Mouse (Mus musculus) heart, postnatal 0 days (tissue): ENCODE measurements around the gene Ctso. TPM values are rescaled to one million over a fixed set of nuclear protein-coding genes. Genes with fewer than 3 reads are reported as not detected.

Experiments
- ATAC-seq: fragments of 200-750 bp; cut with Nextera tagmentation; 2 replicates; pipeline ENCODE4 v1.8.0; 2017; ENCODE audit warnings: low read depth, moderate number of reproducible peaks, moderate library complexity; ENCODE audit not compliant: insufficient read depth
- DNase-seq: peaks from one replicate; pipeline ENCODE4 v3.0.0-alpha.2; 2016; ENCODE audit warnings: low spot score
- H3K27ac ChIP-seq: fragments of 300-500 bp; sonication (generic); 2 replicates; pipeline ENCODE4 v1.5.1; 2014; ENCODE audit warnings: low read depth, mild to moderate bottlenecking
- H3K27me3 ChIP-seq: fragments of 300-500 bp; sonication (generic); 2 replicates; pipeline ENCODE4 v1.6.1; 2014; ENCODE audit warnings: low read length, mixed read lengths; ENCODE audit not compliant: control insufficient read depth, insufficient read depth
- H3K36me3 ChIP-seq: fragments of 300-500 bp; sonication (generic); replicated peaks from 2 replicates; pipeline ENCODE4 v1.6.1; 2014; ENCODE audit warnings: low read length, mixed read lengths; ENCODE audit not compliant: control insufficient read depth, insufficient read depth
- H3K4me1 ChIP-seq: fragments of 300-500 bp; sonication (generic); 2 replicates; pipeline ENCODE4 v1.6.1; 2014; ENCODE audit warnings: antibody characterized with exemption; ENCODE audit not compliant: control insufficient read depth, insufficient read depth
- H3K4me2 ChIP-seq: fragments of 300-500 bp; sonication (generic); 2 replicates; pipeline ENCODE4 v1.6.1; 2014; ENCODE audit warnings: low read depth, mild to moderate bottlenecking, low read length, moderate library complexity
- H3K4me3 ChIP-seq: fragments of 300-500 bp; sonication (generic); 2 replicates; pipeline ENCODE4 v1.5.1; 2014; ENCODE audit warnings: low read depth, low read length
- H3K9ac ChIP-seq: fragments of 300-500 bp; sonication (generic); replicated peaks from 2 replicates; pipeline ENCODE4 v1.6.1; 2014; ENCODE audit warnings: low read depth, low read length, mixed read lengths
- H3K9me3 ChIP-seq: fragments of 300-500 bp; sonication (generic); replicated peaks from 2 replicates; pipeline ENCODE4 v1.6.1; 2016; ENCODE audit warnings: low read length; ENCODE audit not compliant: control insufficient read depth
- CTCF ChIP-seq: IDR thresholded peaks from 2 replicates; pipeline ENCODE4 v1.5.1; 2016; ENCODE audit warnings: antibody characterized with exemption, control low read depth, low read depth
- EP300 ChIP-seq: IDR thresholded peaks from 2 replicates; pipeline ENCODE4 v1.6.1; 2016; ENCODE audit warnings: antibody characterized with exemption, low read depth
- WGBS: fragments of 180-500 bp; shearing (Covaris S2); extraction: QIAGEN DNeasy Blood & Tissue Kit; methylation state at CpG from one replicate; pipeline ENCODE4 v1.1.7; 2014; 5-methylcytosine and 5-hydroxymethylcytosine counted together
- polyA plus RNA-seq: library from polyadenylated mRNA; unstranded; fragments of >200 nt; fragmentation: Nextera tagmentation; extraction: Ambion mirVana; gene quantifications from 2 replicates; pipeline ENCODE4 v1.2.1, GENCODE M21; 2015
- total RNA-seq: library from RNA; depleted of rRNA; stranded (reverse); fragments of >200 nt; gene quantifications from 2 replicates; pipeline ENCODE4 v1.2.3, GENCODE M21; 2014; ENCODE audit warnings: low replicate concordance

Ctso gene
- total and polyA plus RNA-seq, 2 experiments from 2014 or later, result 9.6 to 19.5 TPM

- WGBS, result 88% methylated on average over 3 of the region's 3 CpGs
- H3K4me1 ChIP-seq, result peaks cover 4% of the 10 kb centered on the region; the same call in 1 of the 2 replicates
- H3K4me2 ChIP-seq, result no peak overlapping the region
- no peak overlapping the region for H3K9ac ChIP-seq
- H3K27ac ChIP-seq, result no peak overlapping the region
- no peaks in the 10 kb centered on the region for H3K9me3 ChIP-seq
- peaks cover 4% of the 10 kb centered on the region; the same call in 1 of the 2 replicates for H3K36me3 ChIP-seq
- H3K27me3 ChIP-seq, result no peaks in the 10 kb centered on the region
- ATAC-seq (no peak), DNase-seq (no peak)
- H3K4me3 ChIP-seq, result no peak overlapping the region
- TF ChIP-seq CTCF (no peak), EP300 (no peak)
These were observed 9.9 kb downstream of the Ctso start for GRCm38 (mm10) chr3:81942341-81942740.

- DNase-seq (no peak), ATAC-seq (no peak)
- H3K27ac ChIP-seq, result no peak overlapping the region
- no peaks in the 10 kb centered on the region for H3K9me3 ChIP-seq
- no peak overlapping the region for H3K4me3 ChIP-seq
- 90% methylated on average over 3 of the region's 3 CpGs for WGBS
- no peak overlapping the region for H3K9ac ChIP-seq
- H3K4me1 ChIP-seq, result peaks cover 4% of the 10 kb centered on the region; the same call in 1 of the 2 replicates
- H3K4me2 ChIP-seq, result no peak overlapping the region
- no peaks in the 10 kb centered on the region for H3K27me3 ChIP-seq
- peaks cover 4% of the 10 kb centered on the region; the same call in 1 of the 2 replicates for H3K36me3 ChIP-seq
- TF ChIP-seq CTCF, result no peak
- no peak for TF ChIP-seq EP300
These were observed 10.7 kb downstream of the Ctso start for GRCm38 (mm10) chr3:81943097-81943496.

- DNase-seq, result no peak
- H3K27me3 ChIP-seq, result no peaks in the 10 kb centered on the region
These were observed 12.5 kb downstream of the Ctso start for GRCm38 (mm10) chr3:81944851-81945393.

GRCm38 (mm10) chr3:81949048-81949447, 16.6 kb downstream of the Ctso start:
- no peak for ATAC-seq

More at GRCm38 (mm10) chr3:81944851-81945393, 12.5 kb downstream of the Ctso start:
- Histone ChIP-seq H3K9me3 (no peaks in the 10 kb centered on the region), H3K27ac (no peak overlapping the region), H3K4me2 (no peak overlapping the region), H3K9ac (no peak overlapping the region), H3K4me1 (no peaks in the 10 kb centered on the region), H3K4me3 (no peak overlapping the region), H3K36me3 (peaks cover 4% of the 10 kb centered on the region; the same call in 1 of the 2 replicates)
- no peak for TF ChIP-seq CTCF
- no peak for TF ChIP-seq EP300
- no peak for ATAC-seq
- WGBS, result 88% methylated on average over 7 of the region's 7 CpGs

GRCm38 (mm10) chr3:81951785-81952184, 19.4 kb downstream of the Ctso start:
- 71% methylated on average over 2 of the region's 2 CpGs for WGBS
- DNase-seq, result no peak
- H3K4me1 ChIP-seq, result no peaks in the 10 kb centered on the region
- no peak overlapping the region for H3K4me3 ChIP-seq
- TF ChIP-seq CTCF (no peak), EP300 (no peak)
- H3K27ac ChIP-seq, result no peak overlapping the region
- H3K27me3 ChIP-seq, result no peaks in the 10 kb centered on the region
- no peaks in the 10 kb centered on the region for H3K9me3 ChIP-seq
- no peak overlapping the region for H3K9ac ChIP-seq
- H3K4me2 ChIP-seq, result no peak overlapping the region
- no peak for ATAC-seq
- no peaks in the 10 kb centered on the region for H3K36me3 ChIP-seq

More at GRCm38 (mm10) chr3:81949048-81949447, 16.6 kb downstream of the Ctso start:
- Histone ChIP-seq H3K9ac (no peak overlapping the region), H3K4me3 (no peak overlapping the region), H3K9me3 (no peaks in the 10 kb centered on the region), H3K36me3 (peaks cover 4% of the 10 kb centered on the region; the same call in 1 of the 2 replicates), H3K27ac (no peak overlapping the region), H3K27me3 (no peaks in the 10 kb centered on the region), H3K4me1 (no peaks in the 10 kb centered on the region), H3K4me2 (no peak overlapping the region)
- TF ChIP-seq EP300 (no peak), CTCF (no peak)
- no peak for DNase-seq
- WGBS, result 55% methylated on average over 1 of the region's 1 CpGs

- Histone ChIP-seq H3K4me1 (no peaks in the 10 kb centered on the region), H3K4me3 (no peak overlapping the region), H3K27ac (no peak overlapping the region), H3K27me3 (no peaks in the 10 kb centered on the region), H3K9ac (no peak overlapping the region), H3K36me3 (no peaks in the 10 kb centered on the region), H3K4me2 (no peak overlapping the region), H3K9me3 (no peaks in the 10 kb centered on the region)
- no peak for ATAC-seq
- WGBS, result 85% methylated on average over 5 of the region's 5 CpGs
- no peak for DNase-seq
- TF ChIP-seq CTCF, result no peak
- no peak for TF ChIP-seq EP300
These were observed 25.1 kb downstream of the Ctso start for GRCm38 (mm10) chr3:81957484-81957883.
